Mouse (Mus musculus): ENCODE measurements at regions not wholly inside any gene's neighbourhood (a gene's known extent, or its start where the extent isn't known, plus 50 kb on each side); places are given as distances from the start of the nearest gene placed in this dataset.

DNA sequence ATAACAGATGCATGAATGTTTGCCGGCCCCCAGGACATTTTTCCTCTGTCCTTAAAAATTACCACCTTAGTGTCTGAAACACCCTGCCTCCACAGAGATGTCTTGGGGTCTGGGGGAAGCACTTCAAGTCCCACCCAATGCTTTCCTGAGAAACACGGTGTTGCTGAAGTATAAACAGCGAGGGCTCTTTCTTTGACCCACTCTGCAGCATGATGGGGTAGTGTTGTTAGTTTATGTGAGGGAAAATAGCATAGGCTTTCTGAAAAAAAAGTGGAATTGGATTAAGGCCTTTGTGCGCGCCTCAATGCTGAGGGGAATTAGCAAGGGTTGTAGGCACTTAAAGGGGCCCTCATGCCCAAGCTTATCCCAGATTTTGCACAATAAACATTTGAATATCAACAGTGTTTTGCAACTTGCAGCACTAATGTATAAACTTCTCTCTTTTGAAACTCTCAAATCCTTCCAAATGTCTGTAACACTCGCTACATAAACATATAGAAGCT lies 201.8 kb downstream of the Nr2f2 start:
- Histone ChIP-seq H3K27me3 (replicated peaks; ENCODE audit: control insufficient read depth, insufficient read depth, low read length) (no peaks in the 10 kb centered on the region), H3K27ac (ENCODE audit: insufficient read depth, low read depth, low read length) (no peak overlapping the region), H3K4me1 (ENCODE audit: control insufficient read depth, insufficient read depth, low read length) (no peaks in the 10 kb centered on the region), H3K36me3 (ENCODE audit: control insufficient read depth, insufficient read depth, low read length) (no peaks in the 10 kb centered on the region), H3K4me3 (ENCODE audit: insufficient read depth, low read depth, low read length) (no peak overlapping the region)
- no peak for DNase-seq
- no peak for TF ChIP-seq POLR2A (IDR thresholded peaks at IDR 0.05; ENCODE audit: low read depth, low read length)
- TF ChIP-seq CTCF (conservative IDR thresholded peaks at IDR 0.05; ENCODE audit: insufficient read depth, insufficient read length, low read depth, low read length): no peak
- WGBS: 86% methylated on average over 6 of the region's 6 CpGs

DNA sequence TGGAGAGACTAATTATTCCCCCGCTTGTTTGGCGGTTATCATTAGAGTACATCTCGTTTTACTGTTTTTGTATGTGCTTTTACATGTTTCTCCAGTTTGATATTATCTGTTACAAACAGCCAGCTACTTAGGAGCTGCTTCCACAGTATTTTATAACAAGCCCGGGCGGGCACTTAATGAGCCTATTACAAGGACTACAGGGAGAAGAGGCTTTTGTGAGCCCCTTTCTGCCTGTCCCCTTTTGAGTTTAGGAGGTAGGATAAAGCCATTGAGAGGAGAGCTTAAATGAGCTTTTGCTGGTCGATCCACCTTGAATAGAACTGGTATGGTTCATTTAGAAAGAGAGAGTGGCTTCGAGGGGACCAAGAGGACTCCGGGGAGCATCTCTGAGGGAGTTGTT lies 208.0 kb downstream of the Nr2f2 start:
- Histone ChIP-seq H3K36me3 (ENCODE audit: control insufficient read depth, insufficient read depth, low read length) (no peaks in the 10 kb centered on the region), H3K4me3 (ENCODE audit: insufficient read depth, low read depth, low read length) (no peak overlapping the region), H3K4me1 (ENCODE audit: control insufficient read depth, insufficient read depth, low read length) (no peaks in the 10 kb centered on the region), H3K27me3 (replicated peaks; ENCODE audit: control insufficient read depth, insufficient read depth, low read length) (no peaks in the 10 kb centered on the region), H3K27ac (ENCODE audit: insufficient read depth, low read depth, low read length) (no peak overlapping the region)
- TF ChIP-seq POLR2A (IDR thresholded peaks at IDR 0.05; ENCODE audit: low read depth, low read length) (no peak), CTCF (conservative IDR thresholded peaks at IDR 0.05; ENCODE audit: insufficient read depth, insufficient read length, low read depth, low read length) (no peak)
- no peak for DNase-seq
- WGBS: 55% methylated on average over 8 of the region's 8 CpGs

DNA sequence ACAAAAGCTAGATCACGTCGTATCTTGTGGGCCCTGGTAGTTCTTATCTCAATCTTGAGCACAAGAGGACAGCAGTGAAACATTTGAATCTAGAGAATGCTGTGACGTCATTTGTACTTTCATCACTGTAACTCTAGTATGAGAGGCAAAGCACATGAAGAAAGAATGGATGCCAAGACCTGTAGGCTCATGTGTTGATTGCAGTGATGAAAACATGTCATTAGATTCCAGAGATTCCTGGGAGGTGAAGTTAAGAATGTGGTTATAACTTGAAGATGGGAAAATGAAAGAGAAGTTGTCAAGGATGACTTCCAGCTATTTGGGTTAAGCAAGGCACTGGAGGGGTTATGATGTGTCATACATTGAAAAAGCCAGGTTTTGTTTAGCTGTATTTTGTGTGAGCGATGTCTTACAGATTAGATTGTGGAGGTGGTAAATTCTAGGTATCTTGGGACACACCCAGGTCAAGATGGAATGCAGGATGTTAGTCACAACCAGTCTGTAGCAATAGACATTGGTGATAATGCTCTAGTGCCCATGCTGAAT lies 221.7 kb downstream of the Nr2f2 start:
- DNase-seq: no peak
- Histone ChIP-seq H3K27me3 (replicated peaks; ENCODE audit: control insufficient read depth, insufficient read depth, low read length) (no peaks in the 10 kb centered on the region), H3K4me1 (ENCODE audit: control insufficient read depth, insufficient read depth, low read length) (no peaks in the 10 kb centered on the region), H3K36me3 (ENCODE audit: control insufficient read depth, insufficient read depth, low read length) (no peaks in the 10 kb centered on the region), H3K4me3 (ENCODE audit: insufficient read depth, low read depth, low read length) (no peak overlapping the region), H3K27ac (ENCODE audit: insufficient read depth, low read depth, low read length) (no peak overlapping the region)
- TF ChIP-seq CTCF (conservative IDR thresholded peaks at IDR 0.05; ENCODE audit: insufficient read depth, insufficient read length, low read depth, low read length) (no peak), POLR2A (IDR thresholded peaks at IDR 0.05; ENCODE audit: low read depth, low read length) (no peak)
- WGBS: 78% methylated on average over 4 of the region's 4 CpGs

DNA sequence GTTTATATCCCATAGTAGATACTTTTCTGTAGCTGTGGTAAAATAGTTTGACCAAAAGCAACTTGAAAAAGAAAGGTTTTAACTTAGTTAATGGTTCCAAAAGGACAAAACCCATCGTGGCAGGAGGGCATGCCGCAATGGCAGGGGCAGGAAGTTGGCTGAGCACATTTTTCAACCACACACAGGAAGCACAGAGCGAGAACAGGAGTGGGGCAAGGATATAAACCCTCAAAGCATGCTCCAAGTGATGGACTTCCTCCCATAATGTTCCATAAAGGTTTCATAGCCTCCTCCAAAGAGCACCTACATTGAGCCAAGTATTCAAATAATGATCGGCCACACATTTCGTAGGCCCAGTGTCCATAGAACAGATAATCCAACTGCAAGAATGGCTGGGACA lies 229.7 kb downstream of the Nr2f2 start:
- Histone ChIP-seq H3K36me3 (ENCODE audit: control insufficient read depth, insufficient read depth, low read length) (no peaks in the 10 kb centered on the region), H3K27ac (ENCODE audit: insufficient read depth, low read depth, low read length) (no peak overlapping the region), H3K4me1 (ENCODE audit: control insufficient read depth, insufficient read depth, low read length) (no peaks in the 10 kb centered on the region), H3K4me3 (ENCODE audit: insufficient read depth, low read depth, low read length) (no peak overlapping the region), H3K27me3 (replicated peaks; ENCODE audit: control insufficient read depth, insufficient read depth, low read length) (no peaks in the 10 kb centered on the region; the same call in 1 of the 2 replicates)
- WGBS: 85% methylated on average over 5 of the region's 5 CpGs
- DNase-seq: no peak
- TF ChIP-seq CTCF (conservative IDR thresholded peaks at IDR 0.05; ENCODE audit: insufficient read depth, insufficient read length, low read depth, low read length): no peak
- no peak for TF ChIP-seq POLR2A (IDR thresholded peaks at IDR 0.05; ENCODE audit: low read depth, low read length)

DNA sequence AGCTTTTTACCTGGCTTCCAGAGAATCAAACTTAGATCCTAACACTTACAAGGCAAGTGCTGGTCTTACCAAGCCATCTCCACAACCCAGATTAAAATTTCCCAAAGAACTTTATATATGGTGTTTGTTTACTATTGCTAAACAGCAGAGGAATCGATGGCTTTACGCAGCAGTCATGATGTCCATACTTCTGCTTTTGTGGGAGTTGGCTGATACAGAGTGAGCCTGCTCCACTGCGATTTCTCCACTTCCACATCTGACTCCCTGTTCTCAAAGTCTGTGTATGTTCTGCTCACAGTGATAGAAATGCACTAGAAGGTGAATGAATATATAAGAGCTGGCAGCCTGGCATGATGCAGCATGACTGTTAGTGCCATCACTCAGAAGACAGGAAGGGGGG lies 231.1 kb downstream of the Nr2f2 start:
- Histone ChIP-seq H3K4me1 (ENCODE audit: control insufficient read depth, insufficient read depth, low read length) (no peaks in the 10 kb centered on the region), H3K4me3 (ENCODE audit: insufficient read depth, low read depth, low read length) (no peak overlapping the region), H3K27me3 (replicated peaks; ENCODE audit: control insufficient read depth, insufficient read depth, low read length) (no peaks in the 10 kb centered on the region; the same call in 1 of the 2 replicates), H3K36me3 (ENCODE audit: control insufficient read depth, insufficient read depth, low read length) (no peaks in the 10 kb centered on the region), H3K27ac (ENCODE audit: insufficient read depth, low read depth, low read length) (no peak overlapping the region)
- no peak for DNase-seq
- 93% methylated on average over 3 of the region's 3 CpGs for WGBS
- TF ChIP-seq CTCF (conservative IDR thresholded peaks at IDR 0.05; ENCODE audit: insufficient read depth, insufficient read length, low read depth, low read length) (no peak), POLR2A (IDR thresholded peaks at IDR 0.05; ENCODE audit: low read depth, low read length) (no peak)

DNA sequence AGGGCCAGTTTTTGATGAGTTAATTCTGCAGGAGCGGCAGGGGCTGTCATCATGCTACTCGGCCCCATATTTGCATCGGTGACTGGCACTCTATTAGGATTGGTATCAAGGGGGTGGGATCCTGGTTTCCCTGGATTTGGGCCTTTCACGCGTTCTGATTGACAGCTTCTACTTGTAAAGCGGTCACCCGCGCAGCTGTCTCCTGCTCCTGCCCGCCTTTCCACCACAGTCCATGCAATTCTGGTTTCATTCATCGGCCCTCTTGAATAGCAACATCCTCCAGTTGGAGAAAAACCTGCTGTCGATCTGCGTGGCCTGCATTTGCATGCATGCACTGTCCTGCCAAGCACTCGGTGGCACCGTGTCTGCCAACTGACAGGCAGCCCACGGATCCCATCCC lies 236.6 kb downstream of the Nr2f2 start:
- 71% methylated on average over 15 of the region's 15 CpGs for WGBS
- Histone ChIP-seq H3K27ac (ENCODE audit: insufficient read depth, low read depth, low read length) (no peak overlapping the region), H3K27me3 (replicated peaks; ENCODE audit: control insufficient read depth, insufficient read depth, low read length) (no peaks in the 10 kb centered on the region; the same call in 1 of the 2 replicates), H3K4me3 (ENCODE audit: insufficient read depth, low read depth, low read length) (no peak overlapping the region), H3K4me1 (ENCODE audit: control insufficient read depth, insufficient read depth, low read length) (no peaks in the 10 kb centered on the region), H3K36me3 (ENCODE audit: control insufficient read depth, insufficient read depth, low read length) (no peaks in the 10 kb centered on the region)
- TF ChIP-seq CTCF (conservative IDR thresholded peaks at IDR 0.05; ENCODE audit: insufficient read depth, insufficient read length, low read depth, low read length): no peak
- TF ChIP-seq POLR2A (IDR thresholded peaks at IDR 0.05; ENCODE audit: low read depth, low read length): no peak
- DNase-seq: no peak

DNA sequence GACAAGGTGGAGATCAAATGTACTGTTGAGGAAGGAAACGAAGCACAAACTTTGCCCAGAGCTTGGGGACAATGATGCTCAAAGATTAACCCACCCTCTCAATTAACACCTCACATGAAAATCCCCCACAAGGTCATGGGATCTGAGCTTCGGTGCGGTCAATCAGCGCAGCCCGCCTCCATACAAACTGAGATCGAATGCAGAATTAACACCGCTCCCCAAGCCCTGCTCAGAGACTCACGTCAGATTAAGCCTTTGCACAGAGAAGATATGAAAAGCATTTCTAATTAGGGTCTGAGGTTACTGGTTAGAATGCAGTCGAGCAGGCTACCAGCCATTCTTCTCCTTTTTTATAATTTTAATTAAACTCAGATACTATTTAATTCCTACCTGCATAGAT lies 243.7 kb downstream of the Nr2f2 start:
- DNase-seq: no peak
- no peaks in the 10 kb centered on the region for H3K27me3 ChIP-seq (replicated peaks; ENCODE audit: control insufficient read depth, insufficient read depth, low read length)
- no peak for TF ChIP-seq POLR2A (IDR thresholded peaks at IDR 0.05; ENCODE audit: low read depth, low read length)
- no peak for TF ChIP-seq CTCF (conservative IDR thresholded peaks at IDR 0.05; ENCODE audit: insufficient read depth, insufficient read length, low read depth, low read length)
- no peak overlapping the region for H3K27ac ChIP-seq (ENCODE audit: insufficient read depth, low read depth, low read length)
- no peaks in the 10 kb centered on the region for H3K36me3 ChIP-seq (ENCODE audit: control insufficient read depth, insufficient read depth, low read length)
- WGBS: 65% methylated on average over 9 of the region's 9 CpGs
- no peak overlapping the region for H3K4me3 ChIP-seq (ENCODE audit: insufficient read depth, low read depth, low read length)
- H3K4me1 ChIP-seq (ENCODE audit: control insufficient read depth, insufficient read depth, low read length): 0 out of 2 replicates have a peak, but pooled peaks cover 2% of the 10 kb centered on the region
